Mouse (Mus musculus) neural tube, embryonic 14.5 days (tissue): ENCODE results near the gene Aspm. TPM values are rescaled to one million over a fixed set of nuclear protein-coding genes. Genes with fewer than 3 reads are reported as not detected.

Experiments
- ATAC-seq: fragments of 200-750 bp; cut with Nextera tagmentation; 2 replicates; pipeline ENCODE4 v1.8.0; 2017; ENCODE audit warnings: low read depth, mild to moderate bottlenecking, moderate TSS enrichment, moderate library complexity
- H3K27ac ChIP-seq: fragments of 300-500 bp; sonication (generic); 2 replicates; pipeline ENCODE4 v1.5.1; 2014; ENCODE audit warnings: low read depth, mild to moderate bottlenecking, control low read depth, low read length, moderate library complexity, mixed read lengths
- H3K27me3 ChIP-seq: fragments of 300-500 bp; sonication (generic); 2 replicates; pipeline ENCODE4 v1.6.1; 2014; ENCODE audit warnings: low read length; ENCODE audit not compliant: control insufficient read depth, insufficient read depth
- H3K36me3 ChIP-seq: fragments of 300-500 bp; sonication (generic); 2 replicates; pipeline ENCODE4 v1.6.1; 2014; ENCODE audit warnings: low read length, mixed read lengths; ENCODE audit not compliant: control insufficient read depth, insufficient read depth
- H3K4me1 ChIP-seq: fragments of 300-500 bp; sonication (generic); 2 replicates; pipeline ENCODE4 v1.6.1; 2014; ENCODE audit warnings: low read length; ENCODE audit not compliant: control insufficient read depth, insufficient read depth
- H3K4me2 ChIP-seq: fragments of 300-500 bp; sonication (generic); 2 replicates; pipeline ENCODE4 v1.6.1; 2014; ENCODE audit warnings: mild to moderate bottlenecking, low read depth, low read length, control low read depth
- H3K4me3 ChIP-seq: fragments of 300-500 bp; sonication (generic); 2 replicates; pipeline ENCODE4 v1.5.1; 2014; ENCODE audit warnings: low read depth, low read length, control low read depth, mixed read lengths
- H3K9ac ChIP-seq: fragments of 300-500 bp; sonication (generic); replicated peaks from 2 replicates; pipeline ENCODE4 v1.6.1; 2014; ENCODE audit warnings: low read depth, mild to moderate bottlenecking, control low read depth, low read length, mixed read lengths
- H3K9me3 ChIP-seq: fragments of 300-500 bp; sonication (generic); 2 replicates; pipeline ENCODE4 v1.6.1; 2016; ENCODE audit warnings: low read length; ENCODE audit not compliant: control insufficient read depth
- WGBS: fragments of 180-500 bp; shearing (Covaris S2); extraction: QIAGEN DNeasy Blood & Tissue Kit; methylation state at CpG from one replicate; pipeline ENCODE4 v1.1.7; 2014; 5-methylcytosine and 5-hydroxymethylcytosine counted together
- polyA plus RNA-seq: library from polyadenylated mRNA; unstranded; fragments of >200 nt; fragmentation: Nextera tagmentation; extraction: Ambion mirVana; gene quantifications from 2 replicates; pipeline ENCODE4 v1.2.1, GENCODE M21; 2014

Gene Aspm
- polyA plus RNA-seq, 1 experiment from 2014 or later: 2.3 TPM

- Histone ChIP-seq H3K9ac (no peak overlapping the region), H3K27me3 (no peaks in the 10 kb centered on the region), H3K27ac (no peak overlapping the region), H3K4me2 (no peak overlapping the region), H3K36me3 (no peaks in the 10 kb centered on the region), H3K9me3 (no peaks in the 10 kb centered on the region), H3K4me3 (no peak overlapping the region), H3K4me1 (no peaks in the 10 kb centered on the region)
- 81% methylated on average over 4 of the region's 4 CpGs for WGBS
- ATAC-seq: no peak
Measured at GRCm38 (mm10) chr1:139481146-139481545, 26.6 kb downstream of the Aspm start.

GRCm38 (mm10) chr1:139494630-139495029 is 40.1 kb downstream of the Aspm start:
- Histone ChIP-seq H3K9me3 (no peaks in the 10 kb centered on the region), H3K4me2 (no peak overlapping the region), H3K4me1 (no peaks in the 10 kb centered on the region), H3K9ac (no peak overlapping the region), H3K27ac (no peak overlapping the region), H3K4me3 (no peak overlapping the region), H3K36me3 (no peaks in the 10 kb centered on the region), H3K27me3 (no peaks in the 10 kb centered on the region)
- ATAC-seq: no peak
- 72% methylated on average over 3 of the region's 3 CpGs for WGBS

DNA sequence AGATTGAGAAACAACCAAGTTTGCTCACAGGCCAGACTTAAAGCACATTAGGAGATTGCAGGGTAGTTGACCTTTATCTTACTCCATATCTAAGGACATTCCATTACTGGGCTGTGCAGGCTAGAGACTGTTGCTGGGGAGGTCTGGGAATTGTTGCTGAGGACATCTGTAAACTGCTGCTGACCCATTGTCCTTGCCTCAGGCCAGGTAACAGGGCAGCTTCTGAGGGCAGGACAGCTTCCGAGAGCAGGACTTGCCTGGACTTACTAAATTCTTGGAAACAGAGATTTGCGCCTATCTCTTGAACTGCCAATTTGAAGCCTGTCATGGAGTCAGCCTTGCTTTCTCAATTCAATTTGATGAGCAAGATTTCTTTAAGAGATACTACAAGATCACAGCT is 40.8 kb downstream of the Aspm start:
- no peaks in the 10 kb centered on the region for H3K36me3 ChIP-seq
- WGBS: 96% methylated on average over 2 of the region's 2 CpGs
- H3K4me3 ChIP-seq: no peak overlapping the region
- no peaks in the 10 kb centered on the region for H3K27me3 ChIP-seq
- no peaks in the 10 kb centered on the region for H3K4me1 ChIP-seq
- H3K4me2 ChIP-seq: no peak overlapping the region
- no peak overlapping the region for H3K9ac ChIP-seq
- ATAC-seq: no peak
- no peak overlapping the region for H3K27ac ChIP-seq
- H3K9me3 ChIP-seq: no peaks in the 10 kb centered on the region

DNA sequence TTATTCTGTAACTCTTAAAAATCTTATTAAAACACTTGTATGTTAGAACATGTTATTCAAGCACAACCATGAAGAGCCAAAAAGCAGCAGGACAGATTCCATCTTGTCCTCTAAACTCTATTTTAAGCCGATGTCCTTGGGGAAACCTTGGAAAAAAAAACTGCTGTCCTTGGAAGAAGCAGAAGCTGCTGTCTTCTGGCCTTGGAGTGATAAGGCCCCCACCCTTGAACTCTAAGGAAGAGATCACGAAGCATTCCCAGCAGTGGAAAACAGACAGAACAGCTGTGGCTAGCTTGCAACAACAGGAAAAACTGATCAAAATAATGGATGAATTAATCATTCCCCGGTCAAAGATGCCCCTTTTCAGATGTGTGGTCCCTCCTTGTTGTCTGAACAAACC is 41.6 kb downstream of the Aspm start:
- ATAC-seq: no peak
- 93% methylated on average over 3 of the region's 3 CpGs for WGBS

DNA sequence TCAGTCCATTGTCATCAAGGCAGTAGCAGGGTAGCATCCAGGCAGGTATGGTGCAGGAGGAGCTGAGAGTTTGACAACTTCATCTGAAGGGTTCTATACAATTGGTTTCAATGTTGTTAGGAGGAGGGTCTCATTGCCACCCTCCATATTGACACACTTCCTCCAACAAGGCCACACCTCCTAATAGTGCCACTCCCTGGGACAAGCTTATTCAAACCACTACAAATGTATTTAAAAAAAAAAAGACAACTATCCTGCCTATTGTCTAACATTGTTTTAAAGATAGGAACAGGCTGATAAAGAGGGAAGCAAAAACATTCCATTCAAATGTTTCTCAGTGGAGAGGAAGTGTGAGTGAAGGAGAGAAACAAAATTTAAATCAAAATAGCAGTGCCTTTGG is 45.2 kb downstream of the Aspm start:
- Histone ChIP-seq H3K27me3 (no peaks in the 10 kb centered on the region), H3K4me1 (no peaks in the 10 kb centered on the region), H3K27ac (no peak overlapping the region), H3K9ac (no peak overlapping the region), H3K36me3 (no peaks in the 10 kb centered on the region), H3K4me3 (no peak overlapping the region), H3K4me2 (no peak overlapping the region), H3K9me3 (no peaks in the 10 kb centered on the region)
- no peak for ATAC-seq

More for the DNA sequence above, 41.6 kb downstream of the Aspm start:
- Histone ChIP-seq H3K4me1 (no peaks in the 10 kb centered on the region), H3K27me3 (no peaks in the 10 kb centered on the region), H3K36me3 (no peaks in the 10 kb centered on the region), H3K4me2 (no peak overlapping the region), H3K9ac (no peak overlapping the region), H3K27ac (no peak overlapping the region), H3K9me3 (no peaks in the 10 kb centered on the region), H3K4me3 (no peak overlapping the region)

DNA sequence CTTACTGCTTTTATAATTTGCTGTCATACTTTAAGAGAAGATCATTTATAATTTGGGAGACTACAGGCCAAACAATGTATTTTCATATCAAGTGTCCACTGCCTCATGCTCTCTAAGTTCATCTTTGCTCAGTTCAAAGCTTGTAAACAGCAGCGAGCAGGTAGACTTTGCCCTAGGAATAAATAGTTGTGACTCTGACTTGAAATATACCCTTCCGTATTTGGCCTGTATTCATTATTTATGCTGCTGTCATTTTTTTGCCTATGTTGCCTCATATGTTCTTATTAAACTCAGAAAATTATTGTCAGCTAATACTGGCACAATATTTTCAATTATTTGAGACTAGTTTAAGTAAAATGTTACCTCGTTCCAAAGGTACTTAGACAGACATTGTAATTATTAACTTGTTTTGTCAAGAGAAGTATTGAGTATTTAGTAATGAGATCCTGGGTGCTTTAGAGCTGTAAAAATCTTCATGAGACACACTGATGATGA is 46.7 kb downstream of the Aspm start, which contains the start of gene F13b:
Gene F13b, plus strand, starts transcription at position 445 of the 495 bp plus-strand sequence.
- WGBS: 90% methylated on average over 3 of the region's 3 CpGs
- no peak within 1 kb of the TSS for H3K27ac ChIP-seq
- no peaks in the 10 kb centered on the region for H3K4me1 ChIP-seq
- H3K36me3 ChIP-seq: no peaks in the 10 kb centered on the region
- no peak within 1 kb of the TSS for H3K4me2 ChIP-seq
- ATAC-seq: no peak
- no peak within 1 kb of the TSS for H3K9ac ChIP-seq
- H3K9me3 ChIP-seq: no peaks in the 10 kb centered on the region
- no peaks in the 10 kb centered on the region for H3K27me3 ChIP-seq
- no peak within 1 kb of the TSS for H3K4me3 ChIP-seq

- Histone ChIP-seq H3K9me3 (no peaks in the 10 kb centered on the region), H3K4me1 (no peaks in the 10 kb centered on the region)
- 91% methylated on average over 12 of the region's 12 CpGs for WGBS
Measured at GRCm38 (mm10) chr1:139514556-139514955, 60.0 kb downstream of the Aspm start.

More at GRCm38 (mm10) chr1:139514556-139514955, 60.0 kb downstream of the Aspm start:
- H3K36me3 ChIP-seq: no peaks in the 10 kb centered on the region
- no peaks in the 10 kb centered on the region for H3K27me3 ChIP-seq
- no peak overlapping the region for H3K27ac ChIP-seq
- H3K4me2 ChIP-seq: no peak overlapping the region
- ATAC-seq: no peak
- H3K9ac ChIP-seq: no peak overlapping the region
- no peak overlapping the region for H3K4me3 ChIP-seq

Other genes starting within 250 kb of the Aspm start
- 1.1 and 1.5 TPM in 2 replicates for gene Crb1, start 77.7 kb upstream of the Aspm start, polyA plus RNA-seq
- gene Zbtb41, start 32.5 kb upstream of the Aspm start, polyA plus RNA-seq: 24.6 and 26.5 TPM in 2 replicates
- gene F13b, start 46.9 kb downstream of the Aspm start, polyA plus RNA-seq: not detected in 2 replicates
- not detected in 2 replicates for gene Cfhr1, start 105.5 kb downstream of the Aspm start, polyA plus RNA-seq